Mouse (Mus musculus) spleen, postnatal 36 days (tissue): ENCODE data around the gene Zfp771.

Experiments used
- DNase-seq, 2 experiments: peaks; one replicate each; pipeline ENCODE4 v3.0.0; 2022; ENCODE audit warnings: low spot score in 2 of 2, mixed read lengths in 1 of 2

Gene Zfp771

GRCm38 (mm10) chr7:127285154-127285553 is 41.1 kb downstream of the Zfp771 start:
- peak; percentile 51 to 53 for DNase-seq

- peak in 1 of 2 experiments; percentile 31 for DNase-seq
Measured at GRCm38 (mm10) chr7:127287940-127288339, 43.9 kb downstream of the Zfp771 start.

- DNase-seq: no peak
Measured at GRCm38 (mm10) chr7:127289306-127289705, 45.2 kb downstream of the Zfp771 start.

GRCm38 (mm10) chr7:127290142-127290541 is 46.1 kb downstream of the Zfp771 start:
- peak; percentile 41 to 54 for DNase-seq

- peak; percentile 76 to 78 for DNase-seq
Measured at GRCm38 (mm10) chr7:127296098-127296497, 52.0 kb downstream of the Zfp771 start, which contains the start of gene Itgal. Gene Itgal (plus strand): TSS chr7:127296260.

GRCm38 (mm10) chr7:127296786-127297555 is 52.9 kb downstream of the Zfp771 start:
- DNase-seq: peak in 1 of 2 experiments; percentile 22

- no peak for DNase-seq
Measured at GRCm38 (mm10) chr7:127297586-127298193, 53.6 kb downstream of the Zfp771 start.
